Mouse (Mus musculus) cerebellum, adult 9-10 months (tissue): Measurements from ENCODE around the gene Cavin3.
"Not testable (repeated sequence)": the region's sequence is repeated elsewhere in the genome, so short reads cannot be mapped to it uniquely, and the experiment has no call there.

ENCODE experiments used
- DNase-seq: peaks from one replicate; pipeline ENCODE4 v3.0.0; 2022

The Cavin3 gene

DNA sequence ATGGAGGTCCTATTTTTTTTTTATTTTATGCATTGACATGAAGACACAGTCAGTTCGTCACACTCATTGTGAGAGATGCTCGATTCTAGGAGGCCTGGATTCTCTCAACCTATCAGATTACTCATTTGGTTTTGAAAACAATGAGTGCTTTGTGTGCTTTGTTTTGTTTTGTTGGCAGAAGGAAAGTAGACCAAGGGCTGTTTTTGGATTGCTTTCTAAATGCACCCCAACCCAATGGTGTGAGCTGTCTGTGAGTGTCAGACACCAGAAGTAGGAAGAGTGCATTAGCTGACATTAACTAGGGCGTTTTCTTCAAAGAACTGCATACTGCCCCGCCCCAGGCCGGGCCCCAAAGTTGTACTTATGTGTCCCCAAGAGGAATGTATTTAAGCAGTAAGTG, 2.0 kb downstream of the Cavin3 start:
- no peak for DNase-seq

DNA sequence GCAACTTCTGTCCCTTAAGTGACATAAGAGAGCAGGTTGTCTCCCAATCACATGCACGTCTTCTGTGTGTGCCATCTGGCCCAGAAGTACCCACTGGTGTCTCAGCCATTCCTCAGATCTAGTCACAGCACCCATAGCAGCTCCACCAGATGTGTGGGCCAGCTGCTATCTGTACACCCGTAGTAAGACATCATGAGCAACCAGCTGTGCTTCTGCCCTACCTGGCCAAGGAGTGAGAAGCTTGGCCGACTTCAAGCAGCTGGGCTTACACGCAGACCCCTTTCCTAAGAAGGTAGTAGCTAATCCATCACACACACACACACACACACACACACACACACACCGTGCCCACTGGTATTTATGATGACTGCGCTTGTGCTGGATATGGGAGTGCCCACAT, 2.9 kb downstream of the Cavin3 start:
- DNase-seq, result no peak

DNA sequence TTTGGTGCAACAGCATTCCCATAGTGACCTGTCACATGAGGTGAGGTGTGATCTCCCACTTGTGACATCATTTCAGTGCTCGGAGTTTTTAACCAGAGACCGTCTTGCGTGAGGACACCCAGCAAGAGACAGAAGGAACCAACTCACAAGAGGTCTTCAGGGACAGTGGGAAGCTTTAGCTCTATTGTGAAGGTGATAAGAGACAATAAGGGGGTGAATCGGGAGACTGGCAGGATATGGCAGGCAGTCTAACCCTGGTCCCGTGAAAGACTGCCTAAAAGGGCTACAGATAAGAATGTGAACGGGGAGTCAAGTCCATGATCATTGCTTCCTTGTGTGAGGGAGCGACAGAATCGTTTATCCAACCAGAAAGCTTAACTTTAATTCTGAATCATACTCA, 3.8 kb downstream of the Cavin3 start:
- no peak for DNase-seq

DNA sequence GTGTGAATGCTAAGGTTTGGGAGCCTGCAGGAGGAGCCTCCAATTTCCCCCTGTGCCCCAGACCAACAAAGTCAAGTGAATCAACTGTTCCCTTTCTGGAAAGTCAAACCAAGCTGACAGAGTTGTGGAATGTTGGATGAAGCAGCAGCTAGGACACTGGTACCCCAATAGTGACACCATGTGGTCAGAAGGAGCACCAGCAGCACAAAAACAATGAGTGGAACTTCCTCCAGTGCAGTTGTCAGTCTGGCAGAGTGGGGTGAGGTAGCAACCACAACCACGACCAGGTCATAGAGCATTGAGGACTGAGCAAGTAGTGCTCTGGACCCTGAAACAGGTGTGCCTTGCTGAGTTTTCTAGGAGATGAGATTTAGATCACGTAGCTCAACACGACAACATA, 4.3 kb downstream of the Cavin3 start:
- DNase-seq, result peak; percentile 45

DNA sequence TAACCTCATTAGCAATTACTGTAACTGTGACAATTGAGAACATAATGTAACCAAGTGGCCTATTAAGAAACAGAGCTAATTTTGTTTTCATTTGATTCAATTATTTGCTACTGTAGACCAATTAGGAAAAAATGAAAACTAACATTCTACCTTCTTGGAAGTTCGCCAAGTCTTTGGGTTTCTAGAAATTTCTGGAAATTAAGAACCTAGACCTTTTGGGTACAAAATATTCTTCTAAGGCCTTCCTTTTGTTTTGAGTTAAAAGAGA, 4.7 kb downstream of the Cavin3 start:
- DNase-seq, result no peak

DNA sequence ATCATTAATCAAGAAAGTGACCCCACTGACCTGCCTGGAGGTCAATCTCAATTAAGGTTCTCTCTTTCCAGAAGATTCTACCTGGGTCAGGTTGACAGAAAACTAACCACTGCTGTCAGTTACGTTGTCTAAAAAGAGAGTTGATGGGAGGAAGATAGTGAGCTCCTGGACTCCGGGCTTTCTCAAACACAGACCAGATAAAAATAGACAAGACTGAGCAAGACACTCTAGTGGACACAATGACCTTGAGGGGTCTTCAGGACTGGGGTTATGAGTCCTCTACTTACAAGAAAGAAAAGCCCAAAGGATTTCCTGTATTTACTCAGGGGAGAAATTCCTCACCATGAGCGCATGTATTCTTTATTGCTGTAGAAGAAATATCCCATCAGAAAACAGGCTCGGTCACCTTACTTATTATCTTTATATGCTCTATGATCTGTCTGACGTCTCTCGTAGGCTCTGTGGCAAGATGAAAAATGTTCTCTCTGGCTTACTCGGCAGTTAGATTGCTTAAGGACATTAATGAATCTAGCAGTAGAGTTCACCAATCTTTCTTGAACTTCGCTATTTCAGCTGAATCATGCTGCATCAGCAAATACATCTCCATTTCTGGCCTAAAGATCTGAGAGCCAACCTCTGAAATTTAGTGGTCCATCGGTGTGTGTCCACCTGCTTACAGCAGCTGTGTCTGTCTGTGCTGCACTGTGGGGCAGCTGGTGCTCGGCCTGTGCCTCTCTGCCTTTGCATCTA, 5.2 kb downstream of the Cavin3 start:
- no peak for DNase-seq

DNA sequence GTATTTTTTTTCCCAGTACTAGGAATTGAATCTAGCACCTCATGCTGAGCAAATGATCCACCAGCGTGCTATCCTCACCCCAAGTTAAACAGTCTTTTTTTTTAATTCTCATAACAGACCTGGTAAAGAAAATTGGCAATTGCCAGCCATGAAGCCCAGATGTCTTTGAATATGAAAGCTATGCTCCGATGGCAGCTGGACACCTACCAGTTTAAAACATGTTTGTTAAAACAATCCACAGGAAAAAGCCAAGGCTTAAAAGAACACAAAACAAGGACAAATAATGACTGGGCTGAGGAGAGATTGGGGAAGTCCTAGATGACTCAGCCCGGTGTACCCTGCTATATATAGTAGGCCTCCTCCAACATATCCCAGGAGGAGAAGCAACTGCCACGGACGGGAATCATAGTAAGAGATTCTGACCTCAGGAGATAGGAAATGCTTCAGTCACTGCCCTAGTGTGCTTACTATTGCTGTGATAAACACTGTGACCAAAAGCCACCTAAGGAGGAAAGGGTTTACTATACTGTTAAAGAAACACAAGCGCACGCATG, 6.6 kb downstream of the Cavin3 start:
- DNase-seq, result no peak

DNA sequence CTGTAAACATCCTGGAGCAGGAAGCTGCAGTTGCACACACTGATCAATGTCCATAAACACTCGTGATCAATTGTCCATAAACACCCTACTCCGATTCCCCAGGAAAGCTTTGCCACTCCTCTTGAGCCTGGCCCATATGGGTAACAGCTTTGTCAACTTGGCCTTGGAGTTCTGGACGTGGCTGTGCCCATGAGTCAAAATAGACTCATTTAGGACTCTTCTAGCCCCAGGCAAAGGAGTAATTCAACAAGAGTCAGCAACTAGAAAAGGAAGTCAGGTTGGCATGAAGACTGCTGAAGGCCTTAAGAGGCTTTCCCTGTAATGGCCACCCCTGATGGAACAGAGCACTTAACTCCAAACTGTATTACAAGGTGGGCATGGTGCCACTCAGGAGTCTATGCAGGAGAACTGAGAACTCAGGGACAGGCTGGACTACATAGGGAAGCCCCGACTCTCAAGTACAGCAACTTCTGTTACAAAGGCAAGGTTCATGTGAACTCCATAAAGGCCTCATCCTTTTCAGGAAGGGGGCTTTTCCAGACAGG, 7.3 kb downstream of the Cavin3 start:
- no peak for DNase-seq

DNA sequence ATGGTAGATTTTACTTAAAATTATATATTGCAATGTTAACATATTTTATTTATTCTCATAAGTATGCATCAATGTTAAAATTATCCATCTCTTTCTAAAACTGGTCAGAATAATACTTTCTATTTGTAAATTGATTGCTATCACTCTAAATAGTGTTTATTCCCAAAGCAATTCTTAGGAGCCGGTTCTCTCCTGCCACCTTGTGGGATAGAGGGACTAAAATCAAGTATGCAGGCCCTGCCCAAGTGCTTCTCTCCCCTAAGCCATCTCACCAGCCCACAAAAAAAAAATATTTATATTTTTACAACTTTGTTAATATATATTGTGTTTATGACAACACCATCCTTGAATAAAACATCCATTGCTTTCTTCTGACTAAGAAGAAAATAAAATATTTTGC, 9.5 kb downstream of the Cavin3 start:
- DNase-seq, result no peak

DNA sequence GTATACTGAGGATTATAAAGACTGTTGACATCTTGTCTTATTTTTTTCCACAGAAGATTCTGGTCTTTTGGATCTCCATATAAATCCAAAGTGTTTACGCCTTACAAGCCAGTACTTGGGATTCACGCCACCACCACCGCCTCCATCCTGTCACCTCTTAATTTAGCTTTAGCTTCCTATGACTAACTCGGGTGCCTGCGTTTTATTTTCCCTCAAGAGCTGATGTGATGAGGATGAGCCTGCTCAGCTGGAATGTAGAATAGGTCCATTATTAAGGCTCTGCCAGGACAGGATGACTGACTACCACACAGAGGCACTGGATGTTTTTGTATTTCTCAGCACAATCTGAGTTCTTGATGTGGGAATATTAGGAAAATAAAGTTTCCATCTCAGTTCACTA, 16.6 kb downstream of the Cavin3 start:
- not testable (repeated sequence) for DNase-seq

DNA sequence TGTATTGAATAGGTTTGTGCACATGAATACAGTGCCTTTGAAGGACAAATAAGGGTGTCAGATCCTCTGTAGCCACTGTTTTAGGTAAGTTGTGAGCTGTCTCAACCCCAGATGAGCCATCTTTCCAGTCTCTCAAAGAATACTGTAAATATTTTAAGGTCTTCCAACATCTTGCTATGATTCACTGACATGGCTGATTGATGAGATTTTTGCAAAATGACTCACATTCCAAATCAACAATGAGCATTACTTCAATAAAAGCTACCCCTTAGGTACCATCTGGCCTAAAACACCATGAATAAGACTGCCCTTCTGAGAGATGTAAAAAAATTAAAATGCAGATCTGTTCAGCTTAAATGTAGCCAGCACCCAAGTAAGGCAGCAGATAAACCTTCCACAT, 23.6 kb downstream of the Cavin3 start:
- no peak for DNase-seq

DNA sequence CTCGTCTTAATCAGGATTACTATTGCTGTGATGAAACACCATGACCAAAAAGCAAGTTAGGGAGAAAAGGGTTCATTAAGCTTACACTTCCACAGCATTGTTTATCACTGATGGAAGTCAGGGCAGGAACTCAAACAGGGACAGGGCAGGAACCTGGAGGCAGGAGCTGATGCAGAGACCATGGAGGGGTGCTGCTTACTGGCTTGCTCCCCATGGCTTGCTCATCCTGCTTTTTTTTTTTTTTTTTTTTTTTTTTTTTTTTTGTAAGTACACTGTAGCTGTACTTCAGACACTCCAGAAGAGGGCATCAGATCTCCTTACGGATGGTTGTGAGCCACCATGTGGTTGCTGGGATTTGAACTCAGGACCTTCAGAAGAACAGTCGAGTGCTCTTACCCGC, 28.8 kb downstream of the Cavin3 start:
- DNase-seq, result not testable (repeated sequence)

DNA sequence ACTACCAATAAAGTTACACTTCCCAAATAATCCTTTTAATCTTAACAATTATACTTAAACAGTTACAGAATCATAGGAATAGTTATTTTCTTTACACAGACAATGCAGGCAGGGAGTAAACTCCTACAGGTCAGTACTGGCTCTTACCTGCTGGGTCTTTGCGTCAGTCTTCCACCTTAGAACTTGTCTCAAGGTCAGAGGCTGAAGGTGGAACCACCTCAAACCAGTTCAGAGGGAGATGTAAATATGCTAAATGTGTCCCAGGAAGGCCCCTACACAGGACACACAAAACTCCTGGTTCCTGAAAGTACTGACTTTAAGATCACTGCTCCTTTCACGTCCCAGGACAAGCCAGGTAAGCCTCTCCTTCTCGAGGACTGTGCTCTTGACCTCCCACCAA, 37.0 kb downstream of the Cavin3 start:
- no peak for DNase-seq

DNA sequence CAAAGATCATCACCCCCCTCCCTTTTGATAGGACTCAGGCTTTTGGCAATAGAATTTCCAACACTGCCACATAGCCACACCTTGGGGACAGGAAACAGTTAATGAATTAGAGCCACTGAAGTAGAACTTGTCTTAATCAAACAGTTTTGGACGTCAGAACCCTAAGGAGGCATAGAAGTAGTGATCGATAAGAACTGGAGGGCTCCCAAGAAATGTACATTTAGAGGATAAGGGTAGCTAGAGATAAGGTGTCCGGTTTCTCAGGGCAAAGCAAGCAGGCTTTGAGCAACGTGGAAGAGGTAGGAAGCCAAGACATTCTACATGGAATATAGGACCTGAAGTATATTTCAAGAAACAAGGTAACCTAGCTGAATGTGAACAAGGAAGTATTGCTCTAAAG, 40.7 kb downstream of the Cavin3 start:
- no peak for DNase-seq

DNA sequence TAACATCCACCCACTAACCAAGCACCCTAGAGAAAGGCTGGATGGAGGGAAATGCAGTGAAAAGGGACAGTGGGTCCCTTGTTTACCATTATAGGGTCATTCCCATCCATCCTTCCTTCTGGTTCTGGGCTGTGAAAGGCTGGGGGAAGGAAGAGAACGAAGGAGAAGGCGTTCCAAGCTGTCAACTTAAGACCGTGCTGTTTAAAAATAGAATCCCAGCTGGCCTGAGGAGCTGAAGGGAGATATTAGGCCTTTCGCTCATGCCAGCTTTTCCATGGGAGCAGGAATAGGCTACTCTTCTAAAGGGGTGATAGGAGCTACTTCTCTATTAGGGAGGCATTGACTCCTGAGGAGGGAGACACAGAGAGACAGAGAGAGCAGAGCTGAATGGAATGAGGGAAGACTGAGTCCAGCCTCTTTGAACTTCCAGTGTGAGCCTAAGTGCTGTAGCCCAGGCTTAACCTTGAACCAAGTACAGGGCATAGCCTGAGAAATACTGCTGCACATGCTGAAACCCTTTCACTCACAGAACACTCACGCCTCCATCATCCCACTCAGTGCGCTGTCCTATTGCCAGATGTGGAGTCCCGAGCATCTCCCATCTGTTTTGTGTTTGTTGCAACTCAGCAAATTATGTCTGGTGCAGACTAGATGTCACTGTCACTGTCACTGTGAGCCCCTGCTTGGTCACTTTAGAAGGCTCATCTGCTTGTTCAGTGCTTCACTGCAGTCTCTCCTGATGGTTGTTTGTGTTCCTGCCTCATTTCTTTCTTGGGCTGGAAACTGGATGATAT, 43.9 kb downstream of the Cavin3 start:
- DNase-seq, result no peak

DNA sequence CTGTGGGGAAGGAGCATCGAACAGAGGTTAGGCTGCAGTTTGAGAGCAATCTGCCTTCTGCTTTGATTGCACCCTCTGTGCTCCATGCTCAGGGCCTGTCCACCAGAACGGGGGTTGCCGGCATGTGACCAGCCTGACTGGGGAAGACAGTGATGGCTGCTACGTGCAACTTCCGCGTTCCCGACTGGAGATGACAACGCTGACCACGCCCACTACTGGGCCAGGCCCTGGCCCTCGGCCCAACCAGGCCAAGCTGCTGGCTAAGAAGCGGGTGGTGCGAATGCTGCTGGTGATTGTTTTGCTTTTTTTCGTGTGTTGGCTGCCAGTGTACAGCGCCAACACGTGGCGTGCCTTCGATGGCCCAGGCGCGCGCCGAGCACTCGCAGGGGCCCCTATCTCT, 47.3 kb downstream of the Cavin3 start:
- no peak for DNase-seq

DNA sequence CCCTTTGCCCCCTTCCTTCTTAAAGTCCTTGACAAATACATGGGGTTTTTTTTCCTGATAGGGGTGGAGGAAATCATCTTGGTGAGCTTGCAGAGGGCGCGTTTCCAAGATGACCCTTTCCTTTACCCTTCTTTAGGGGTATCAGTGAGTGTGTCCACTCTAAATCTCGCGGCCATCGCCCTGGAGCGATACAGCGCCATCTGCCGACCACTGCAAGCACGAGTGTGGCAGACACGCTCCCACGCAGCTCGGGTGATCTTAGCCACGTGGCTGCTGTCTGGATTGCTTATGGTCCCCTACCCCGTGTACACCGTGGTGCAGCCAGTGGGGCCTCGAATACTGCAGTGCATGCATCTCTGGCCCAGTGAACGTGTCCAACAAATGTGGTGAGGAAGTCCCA, 48.2 kb downstream of the Cavin3 start:
- DNase-seq, result no peak

DNA sequence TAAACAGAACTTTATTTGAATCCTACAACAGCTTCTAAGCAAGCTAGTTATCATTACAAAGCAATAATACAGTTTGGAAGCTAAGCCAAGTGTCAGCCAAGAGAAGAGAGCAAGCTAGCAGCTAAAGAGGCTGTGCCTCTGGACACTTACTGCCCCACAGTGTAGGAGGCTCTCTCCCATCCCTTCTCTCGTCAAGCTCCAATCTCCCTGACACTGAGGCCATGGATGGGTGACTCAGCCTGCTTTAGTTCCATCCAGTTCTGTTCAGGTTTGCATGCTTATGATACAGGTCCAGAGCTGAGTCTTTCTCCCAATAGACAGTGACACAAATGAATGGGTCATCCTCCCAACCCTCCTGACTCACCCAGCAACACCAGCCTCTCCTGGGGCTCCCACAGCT, 50.0 kb downstream of the Cavin3 start:
- DNase-seq, result no peak
